Mouse (Mus musculus): Measurements from ENCODE around the gene Dram1.

Gene Dram1

DNA sequence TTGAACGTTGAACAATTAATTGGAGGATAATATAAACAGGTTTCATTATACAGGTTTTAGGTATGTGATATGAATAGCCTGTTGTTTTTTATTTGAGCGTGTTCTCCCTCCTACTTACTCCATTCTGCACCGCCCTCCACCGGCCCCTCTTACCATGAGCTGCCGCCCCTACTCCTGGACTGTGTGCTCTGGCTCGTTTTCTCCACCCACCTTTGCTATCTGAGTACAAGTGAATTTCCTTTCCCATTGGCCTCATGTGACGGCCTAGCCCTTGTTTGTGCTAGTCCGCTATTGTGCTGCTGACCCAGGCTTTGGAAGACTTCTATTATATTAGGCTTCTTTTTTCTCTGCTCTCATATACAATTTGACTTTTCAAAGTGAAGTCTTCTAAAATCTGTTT lies 91.6 kb downstream of the Dram1 start:
- no peak for DNase-seq (ENCODE audit: low spot score in 2 of 2)

DNA sequence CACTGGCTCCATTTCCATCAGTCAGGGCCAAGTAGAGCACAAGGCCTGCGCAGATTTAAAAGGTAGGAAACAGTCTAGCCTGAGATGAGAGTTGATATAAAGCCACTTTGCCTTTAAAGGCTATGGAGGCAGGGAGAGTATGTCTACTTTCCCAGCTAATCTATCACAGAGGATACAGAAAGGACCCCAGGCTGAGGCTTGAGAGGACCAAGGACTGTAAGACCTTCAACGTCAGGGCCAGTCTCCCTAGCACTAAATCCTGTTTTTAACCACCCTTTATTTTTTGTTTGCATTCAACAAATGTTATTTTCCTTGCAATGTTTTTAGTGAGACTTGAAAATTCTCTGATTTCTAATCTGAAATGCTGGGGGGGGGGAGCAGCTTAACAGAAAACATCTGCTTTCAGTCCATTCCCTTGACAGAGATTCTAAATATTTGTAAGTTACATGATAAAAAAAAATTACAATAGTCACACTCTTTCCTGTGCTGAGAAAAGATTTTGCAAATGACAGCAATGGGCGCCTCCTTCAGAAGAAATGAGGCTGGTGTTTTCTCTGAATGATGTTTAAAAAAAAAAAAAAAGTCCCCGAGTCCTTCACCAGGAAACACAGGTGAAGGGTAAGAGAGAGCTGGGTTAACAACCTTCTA lies 94.4 kb downstream of the Dram1 start:
- DNase-seq (ENCODE audit: low spot score in 2 of 2) = no peak

DNA sequence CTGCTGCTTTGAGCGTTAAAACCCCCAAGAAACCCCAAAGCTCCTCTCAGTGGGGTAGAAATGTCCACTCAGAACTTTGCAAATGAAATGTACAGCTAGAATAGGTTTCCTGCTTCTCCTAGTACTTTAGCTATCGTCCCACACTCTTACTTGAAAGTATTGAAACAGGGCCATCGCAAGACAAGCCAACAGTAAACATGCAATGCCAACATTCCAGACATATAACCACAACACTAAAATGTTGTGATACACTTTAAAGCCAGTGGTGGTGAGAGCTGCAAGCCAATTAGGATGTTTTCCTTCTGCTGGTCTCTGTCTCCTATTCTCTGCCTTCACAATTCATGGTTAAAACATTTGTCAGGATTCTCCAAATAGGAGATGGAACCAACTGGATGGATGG lies 97.2 kb downstream of the Dram1 start:
- no peak for DNase-seq (ENCODE audit: low spot score in 2 of 2)

DNA sequence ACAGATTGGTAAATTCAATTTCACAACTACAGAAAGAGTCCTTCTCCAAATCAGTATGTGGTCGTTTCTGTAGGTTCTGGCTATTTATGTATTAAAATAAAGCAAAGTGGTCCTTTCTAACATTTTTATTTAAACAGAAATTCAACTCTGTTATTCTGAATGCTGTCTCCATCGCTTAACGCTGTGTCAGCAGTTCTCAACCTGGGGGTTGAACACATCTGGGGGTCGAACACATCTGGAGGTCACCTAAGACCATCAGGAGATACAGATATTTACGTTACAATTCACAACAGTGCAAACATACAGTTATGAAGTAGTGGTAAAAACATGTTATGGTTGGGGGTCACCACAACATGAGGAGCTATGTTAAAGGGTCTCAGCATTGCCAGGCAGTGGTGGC lies 104.8 kb downstream of the Dram1 start:
- no peak for DNase-seq (ENCODE audit: low spot score in 2 of 2)

Measured in spleen, postnatal 10 days (tissue).